Mouse (Mus musculus) common myeloid progenitor, adult 5-6 weeks (primary cell): Measurements from ENCODE around the gene Btbd3. TPM values are rescaled to one million over a fixed set of nuclear protein-coding genes. Genes with fewer than 3 reads are reported as not detected.

Experiments
- ATAC-seq: replicated peaks from 2 replicates; pipeline ENCODE4 v1.8.0; 2016; ENCODE audit warnings: low read depth, mild to moderate bottlenecking, moderate TSS enrichment, inconsistent platforms; ENCODE audit not compliant: poor library complexity, severe bottlenecking
- total RNA-seq: library from RNA; stranded (forward); fragments of 200-1000, 187-1606 nt; gene quantifications from 2 replicates; pipeline ENCODE4 v1.2.3, GENCODE M21; 2017

Gene Btbd3
- 2.8 and 5.2 TPM in 2 replicates for total RNA-seq

- peak; percentile 78 for ATAC-seq
Measured at GRCm38 (mm10) chr2:138256411-138256810, at the start of gene Btbd3. TSS of gene Btbd3 (plus strand) at chr2:138256565.

DNA sequence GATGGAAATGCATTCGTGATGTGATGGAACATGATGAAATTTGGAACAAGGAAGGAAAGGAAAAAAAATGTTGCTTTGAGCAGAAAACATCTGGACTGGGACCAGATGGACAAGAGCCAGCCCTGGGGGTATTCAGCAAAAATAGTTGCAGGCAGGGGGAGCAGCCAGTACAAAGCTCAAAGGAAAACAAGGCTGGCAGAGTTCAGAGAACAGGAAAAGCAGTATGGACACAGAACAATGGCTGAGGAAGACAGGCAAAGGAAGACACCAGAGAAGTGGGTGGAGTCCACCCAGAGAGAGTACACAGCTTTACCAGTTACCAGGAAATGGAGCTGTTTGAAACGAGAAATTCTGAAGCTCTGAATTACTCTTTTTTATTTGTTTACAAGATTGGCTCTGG lies 40.8 kb upstream of the Btbd3 start:
- ATAC-seq: no peak

- ATAC-seq: no peak
Measured at GRCm38 (mm10) chr2:138220269-138220668, 36.1 kb upstream of the Btbd3 start.

DNA sequence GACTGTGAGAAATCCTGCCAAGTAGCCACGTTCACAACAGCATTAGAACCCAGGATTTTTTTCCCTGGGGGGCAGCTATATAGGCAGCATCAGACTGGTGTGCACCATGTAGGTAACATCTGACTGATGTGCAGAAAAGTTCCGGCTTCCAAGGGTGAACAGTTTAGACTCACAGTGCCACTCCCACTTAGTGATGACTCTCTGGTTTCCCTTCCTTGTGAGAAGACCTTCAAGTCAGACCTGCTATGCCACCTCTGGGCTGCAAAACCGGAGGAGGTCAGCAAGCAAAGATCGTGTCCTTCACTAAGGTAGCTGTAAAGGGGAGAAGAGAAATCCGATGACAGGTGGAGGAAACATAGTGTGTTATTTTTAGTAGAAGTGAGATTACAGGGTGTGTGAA lies 24.1 kb upstream of the Btbd3 start:
- ATAC-seq: no peak

DNA sequence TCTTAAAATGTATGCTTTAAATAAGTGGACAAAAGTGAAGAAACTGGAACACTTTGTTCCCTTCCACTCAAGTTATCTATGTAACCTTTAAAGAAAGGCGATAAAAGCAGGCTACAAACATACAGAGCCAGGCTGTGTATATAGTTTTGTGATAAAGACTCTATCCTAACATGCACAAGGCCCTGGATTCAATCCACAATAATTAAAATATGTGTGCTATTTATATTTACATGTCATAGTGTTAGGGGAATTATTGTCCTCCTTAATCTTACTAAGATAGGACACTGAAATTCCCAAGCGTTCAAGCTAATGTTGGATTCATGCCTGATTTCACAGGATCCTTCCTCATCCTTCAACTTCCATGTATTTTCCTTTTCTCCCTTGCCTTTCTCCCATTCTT lies 20.2 kb upstream of the Btbd3 start:
- ATAC-seq: no peak

DNA sequence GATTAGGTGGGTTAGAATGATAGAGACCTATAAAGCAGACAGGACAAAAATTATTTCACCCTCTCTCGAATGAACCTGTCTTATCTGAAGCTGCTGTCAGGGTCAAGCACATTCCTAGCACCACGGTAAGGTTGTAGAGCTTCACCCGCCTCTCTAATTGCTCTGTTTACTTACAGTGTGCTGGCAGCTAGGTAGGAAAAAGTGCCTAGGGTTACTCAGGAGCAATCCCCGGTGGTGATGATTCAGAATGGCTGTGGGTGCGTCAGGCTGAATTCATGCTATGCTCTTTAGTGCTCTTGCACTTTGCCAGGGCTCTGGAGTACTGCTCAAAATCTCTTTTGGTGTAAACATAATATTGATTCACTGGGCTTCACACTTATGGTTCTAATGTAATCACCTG lies 13.9 kb upstream of the Btbd3 start:
- no peak for ATAC-seq

GRCm38 (mm10) chr2:138245631-138246289 lies 10.6 kb upstream of the Btbd3 start:
- peak; percentile 98 for ATAC-seq

DNA sequence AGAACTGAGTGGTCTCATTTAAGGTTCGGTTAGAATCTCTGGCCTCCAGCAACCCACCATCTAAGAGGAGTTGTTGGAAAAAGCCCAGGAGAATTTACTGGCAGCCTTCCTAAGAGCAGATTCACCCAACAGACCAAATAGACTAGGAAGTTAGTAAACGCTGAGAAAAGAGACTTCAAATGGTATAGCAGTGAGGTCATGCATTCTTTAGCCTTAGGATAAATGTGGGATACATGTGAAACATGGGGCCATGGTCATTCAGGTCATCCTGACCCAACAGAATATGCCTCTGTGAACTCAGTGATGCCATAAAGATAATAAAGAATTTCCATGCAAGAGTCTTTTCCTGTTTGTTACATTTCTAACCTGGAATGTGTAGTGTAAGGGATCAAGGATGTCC lies 8.4 kb upstream of the Btbd3 start:
- ATAC-seq: no peak

- ATAC-seq: peak; percentile 31
Measured at GRCm38 (mm10) chr2:138256851-138257471, 596 bp downstream of the Btbd3 start.

GRCm38 (mm10) chr2:138257692-138258315 lies 1.4 kb downstream of the Btbd3 start:
- peak; percentile 74 for ATAC-seq

DNA sequence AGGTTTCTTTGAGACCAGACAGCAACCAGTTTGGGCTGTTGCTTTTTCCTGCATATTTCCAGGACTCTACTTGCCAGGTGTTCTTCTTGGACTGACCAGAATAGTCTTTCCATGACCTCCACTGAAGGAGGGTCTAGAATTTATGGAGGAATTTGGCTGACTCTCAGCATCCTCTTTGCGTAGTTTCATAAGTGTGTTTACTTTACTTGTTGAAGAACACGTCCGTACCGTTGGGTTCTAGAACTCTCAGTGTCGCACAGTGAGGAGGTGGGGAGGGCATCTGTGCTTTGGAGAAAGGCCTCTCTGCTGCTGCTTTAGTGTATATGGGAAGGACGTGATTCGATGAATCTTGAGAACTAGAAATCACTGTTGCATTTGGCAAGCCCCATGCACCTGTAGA lies 4.8 kb downstream of the Btbd3 start:
- no peak for ATAC-seq

- no peak for ATAC-seq
Measured at GRCm38 (mm10) chr2:138262885-138263284, 6.5 kb downstream of the Btbd3 start.

GRCm38 (mm10) chr2:138265356-138266005 lies 9.1 kb downstream of the Btbd3 start:
- ATAC-seq: peak; percentile 83

- ATAC-seq: no peak
Measured at GRCm38 (mm10) chr2:138266679-138267078, 10.3 kb downstream of the Btbd3 start.

- no peak for ATAC-seq
Measured at GRCm38 (mm10) chr2:138267852-138268513, 11.6 kb downstream of the Btbd3 start.

DNA sequence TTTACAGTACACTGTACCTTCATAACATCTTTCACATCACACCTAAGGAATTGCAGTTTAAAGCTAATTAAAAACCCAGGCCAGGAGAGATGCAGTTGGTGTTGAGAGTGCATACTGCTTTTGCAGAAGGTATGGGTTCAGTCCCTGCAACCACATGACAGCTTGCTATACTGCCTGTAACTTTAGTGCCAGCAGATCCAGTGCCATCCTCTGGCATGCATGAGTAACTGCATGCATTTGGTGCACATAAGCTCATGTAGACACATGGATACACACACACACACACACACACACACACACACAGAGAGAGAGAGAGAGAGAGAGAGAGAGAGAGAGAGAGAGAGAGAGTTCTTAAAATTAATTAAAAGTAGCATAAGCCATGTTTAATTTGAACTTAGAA lies 13.0 kb downstream of the Btbd3 start:
- ATAC-seq: no peak

DNA sequence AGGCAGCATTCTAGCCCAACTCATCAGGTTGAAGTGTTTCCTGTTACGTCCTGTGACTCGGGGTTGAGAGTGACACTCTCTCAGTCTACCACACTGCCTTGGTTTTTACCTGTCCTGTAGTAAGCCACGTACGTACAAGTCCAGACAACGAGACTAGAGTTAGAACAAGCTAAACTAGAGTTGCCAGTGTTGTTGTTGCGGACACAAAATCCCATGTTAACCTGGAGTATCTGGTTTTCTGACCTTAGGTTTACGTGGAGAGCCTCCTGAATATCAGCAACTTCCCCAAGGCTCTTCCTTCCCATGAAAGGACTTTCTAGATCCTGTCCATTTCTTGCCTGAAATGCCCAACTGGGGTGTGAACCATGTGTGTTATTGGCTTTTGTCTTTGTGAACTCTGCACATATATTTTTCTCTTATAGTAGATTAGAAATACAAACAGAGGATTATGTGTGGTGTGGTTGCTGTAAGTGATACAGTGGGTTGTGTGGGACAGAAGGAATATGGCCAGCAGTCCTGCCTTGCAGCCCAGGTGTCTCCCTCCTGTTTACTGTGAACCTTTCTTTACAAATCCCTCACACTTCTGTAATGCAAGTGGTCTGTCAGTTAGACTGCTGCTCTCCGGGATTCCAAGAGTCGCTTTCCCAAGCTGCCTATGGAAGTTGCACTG lies 17.2 kb downstream of the Btbd3 start:
- no peak for ATAC-seq

- ATAC-seq: no peak
Measured at GRCm38 (mm10) chr2:138274086-138274485, 17.7 kb downstream of the Btbd3 start.

DNA sequence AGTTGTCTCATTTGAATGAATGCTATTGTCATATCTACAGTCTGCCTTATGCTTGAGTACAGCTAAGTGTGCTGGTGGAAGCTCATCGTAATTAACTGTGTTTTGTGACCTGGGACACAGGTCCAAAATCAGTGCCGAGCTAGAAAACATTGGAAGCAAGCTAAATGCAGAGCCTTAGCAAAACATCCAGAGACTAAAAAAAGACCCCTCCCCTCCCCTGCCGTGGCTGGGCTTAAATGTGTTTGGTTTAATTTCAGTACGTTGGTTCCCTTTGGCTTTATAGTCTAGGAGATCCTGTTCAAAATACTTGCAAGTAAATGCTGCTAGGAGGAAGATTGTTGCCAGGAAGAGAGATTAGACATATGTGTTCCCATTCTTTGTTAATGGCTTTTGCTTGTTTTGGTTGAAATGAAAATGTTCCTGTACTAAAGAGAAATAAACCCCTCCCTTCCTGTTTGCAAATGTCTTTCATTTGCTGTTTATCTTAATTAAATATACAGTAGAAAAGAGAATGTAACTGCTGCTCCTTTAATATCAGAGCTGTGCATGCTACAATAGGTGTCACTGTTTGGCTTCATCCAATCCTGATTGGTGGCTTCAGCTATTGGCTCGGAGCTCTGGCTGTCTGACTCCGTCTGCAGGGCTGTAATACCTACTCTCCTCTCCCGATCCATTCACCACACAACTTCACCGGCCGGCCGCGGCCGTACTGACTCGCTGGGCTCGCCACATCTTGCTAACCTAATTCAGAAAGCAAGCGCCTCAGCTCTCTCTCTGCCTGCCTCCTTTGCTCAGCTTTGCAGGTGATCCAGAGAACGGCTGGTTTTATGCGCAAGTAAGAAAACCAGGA lies 21.7 kb downstream of the Btbd3 start:
- peak; percentile 82 for ATAC-seq
